Mouse (Mus musculus) forebrain, postnatal 0 days (tissue): Measurements from ENCODE around the gene Dock2. TPM values are rescaled to one million over a fixed set of nuclear protein-coding genes. Genes with fewer than 3 reads are reported as not detected.
A peak's percentile ranks its signal among the peaks of the same experiment; 100 is the strongest.

ENCODE experiments used
- ATAC-seq: fragments of 200-750 bp; cut with Nextera tagmentation; 2 replicates; pipeline ENCODE4 v1.8.0; 2017; ENCODE audit warnings: mild to moderate bottlenecking, moderate library complexity
- DNase-seq: peaks from one replicate; pipeline ENCODE4 v3.0.0-alpha.2; 2015
- H3K27ac ChIP-seq: fragments of 300-500 bp; sonication (generic); 2 replicates; pipeline ENCODE4 v1.5.1; 2014; ENCODE audit warnings: low read depth, mild to moderate bottlenecking, antibody characterized with exemption, low read length, moderate library complexity, mixed read lengths
- H3K27me3 ChIP-seq: fragments of 300-500 bp; sonication (generic); 2 replicates; pipeline ENCODE4 v1.6.1; 2014; ENCODE audit warnings: mild to moderate bottlenecking, low read length, mixed read lengths; ENCODE audit not compliant: insufficient read depth
- H3K36me3 ChIP-seq: fragments of 300-500 bp; sonication (generic); 2 replicates; pipeline ENCODE4 v1.6.1; 2014; ENCODE audit warnings: mild to moderate bottlenecking, moderate library complexity; ENCODE audit not compliant: insufficient read depth
- H3K4me1 ChIP-seq: fragments of 300-500 bp; sonication (generic); 2 replicates; pipeline ENCODE4 v1.6.1; 2014; ENCODE audit warnings: antibody characterized with exemption; ENCODE audit not compliant: insufficient read depth
- H3K4me2 ChIP-seq: fragments of 300-500 bp; sonication (generic); 2 replicates; pipeline ENCODE4 v1.6.1; 2014; ENCODE audit warnings: low read depth, mild to moderate bottlenecking, moderate library complexity
- H3K4me3 ChIP-seq: fragments of 300-500 bp; sonication (generic); 2 replicates; pipeline ENCODE4 v1.5.1; 2014; ENCODE audit warnings: low read depth, low read length, mixed read lengths
- H3K9ac ChIP-seq: fragments of 300-500 bp; sonication (generic); 2 replicates; pipeline ENCODE4 v1.6.1; 2014; ENCODE audit warnings: mild to moderate bottlenecking
- H3K9me3 ChIP-seq: fragments of 300-500 bp; sonication (generic); 2 replicates; pipeline ENCODE4 v1.6.1; 2016; ENCODE audit warnings: low read length
- CTCF ChIP-seq: sonication (generic); IDR thresholded peaks from 2 replicates; pipeline ENCODE4 v1.5.1; 2016; ENCODE audit warnings: antibody characterized with exemption, control low read depth, low read depth
- WGBS: fragments of 180-500 bp; shearing (Covaris S2); extraction: QIAGEN DNeasy Blood & Tissue Kit; methylation state at CpG from one replicate; pipeline ENCODE4 v1.1.7; 2014; 5-methylcytosine and 5-hydroxymethylcytosine counted together
- polyA plus RNA-seq: library from polyadenylated mRNA; unstranded; fragments of >200 nt; fragmentation: Nextera tagmentation; extraction: Ambion mirVana; gene quantifications from 2 replicates; pipeline ENCODE4 v1.2.1, GENCODE M21; 2015
- total RNA-seq: library from RNA; depleted of rRNA; stranded (reverse); fragments of >200 nt; gene quantifications from 2 replicates; pipeline ENCODE4 v1.2.3, GENCODE M21; 2014

Dock2 gene
- total and polyA plus RNA-seq, 2 experiments from 2014 or later, result 0.63 to 2.3 TPM

GRCm38 (mm10) chr11:34299550-34299949, 484.1 kb downstream of the Dock2 start:
- H3K27ac ChIP-seq, result no peak overlapping the region
- no peaks in the 10 kb centered on the region for H3K9me3 ChIP-seq

DNA sequence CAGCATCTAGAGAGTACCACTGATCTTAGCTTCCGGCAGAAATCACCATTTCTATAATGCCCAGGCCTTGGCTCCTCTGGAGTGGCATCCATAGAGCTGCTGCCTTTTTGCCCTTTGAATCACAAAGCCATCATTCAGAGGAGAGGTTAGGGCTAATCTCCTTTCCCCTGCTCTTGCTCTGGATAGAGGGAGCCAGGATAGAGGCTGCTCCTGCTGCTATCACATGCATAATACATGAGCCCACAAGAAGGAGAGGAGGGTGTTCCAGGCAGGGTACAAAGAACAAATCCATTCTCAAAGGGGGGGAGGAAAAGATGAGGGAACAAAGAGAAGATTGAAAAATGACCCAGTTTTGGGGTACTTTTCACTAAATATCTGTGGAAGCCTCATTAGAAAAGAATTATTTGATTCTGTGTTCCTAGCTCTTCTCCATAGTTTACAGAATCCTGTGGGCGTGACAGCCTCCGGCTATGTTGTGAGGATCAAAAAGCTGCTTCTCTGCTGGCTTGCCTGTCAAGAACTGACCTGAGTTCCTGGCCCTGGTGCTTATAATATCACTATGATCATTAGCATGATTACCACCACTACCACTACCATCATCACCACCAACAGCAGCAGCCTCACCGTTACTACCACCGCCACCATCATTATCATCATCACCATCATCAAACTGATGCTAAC, 485.9 kb downstream of the Dock2 start:
- Histone ChIP-seq H3K9me3 (no peaks in the 10 kb centered on the region), H3K9ac (no peak overlapping the region), H3K27ac (no peak overlapping the region), H3K4me1 (no peaks in the 10 kb centered on the region), H3K27me3 (no peaks in the 10 kb centered on the region), H3K4me3 (no peak overlapping the region), H3K36me3 (no peaks in the 10 kb centered on the region), H3K4me2 (no peak overlapping the region)
- DNase-seq (no peak), ATAC-seq (peak; percentile 83)
- 43% methylated on average over 5 of the region's 5 CpGs for WGBS
- no peak for TF ChIP-seq CTCF

More at GRCm38 (mm10) chr11:34299550-34299949, 484.1 kb downstream of the Dock2 start:
- no peak for TF ChIP-seq CTCF
- no peak for DNase-seq
- H3K4me3 ChIP-seq, result no peak overlapping the region
- no peaks in the 10 kb centered on the region for H3K27me3 ChIP-seq
- WGBS, result 93% methylated on average over 1 of the region's 1 CpGs
- no peak overlapping the region for H3K9ac ChIP-seq
- H3K36me3 ChIP-seq, result no peaks in the 10 kb centered on the region
- H3K4me2 ChIP-seq, result no peak overlapping the region
- ATAC-seq, result no peak
- no peaks in the 10 kb centered on the region for H3K4me1 ChIP-seq

GRCm38 (mm10) chr11:34291304-34291703, 492.4 kb downstream of the Dock2 start:
- ATAC-seq, result peak; percentile 63
- H3K27me3 ChIP-seq, result no peaks in the 10 kb centered on the region
- peak; percentile 32 for DNase-seq
- no peak overlapping the region for H3K9ac ChIP-seq
- H3K4me1 ChIP-seq, result peaks cover 5% of the 10 kb centered on the region; the same call in 1 of the 2 replicates
- no peak overlapping the region for H3K27ac ChIP-seq
- TF ChIP-seq CTCF, result no peak
- H3K4me3 ChIP-seq, result no peak overlapping the region
- H3K9me3 ChIP-seq, result no peaks in the 10 kb centered on the region
- no peak overlapping the region for H3K4me2 ChIP-seq
- 18% methylated on average over 3 of the region's 3 CpGs for WGBS
- H3K36me3 ChIP-seq, result no peaks in the 10 kb centered on the region

- Histone ChIP-seq H3K4me2 (no peak overlapping the region), H3K9me3 (no peaks in the 10 kb centered on the region), H3K4me3 (no peak overlapping the region), H3K27ac (no peak overlapping the region), H3K36me3 (no peaks in the 10 kb centered on the region), H3K4me1 (peaks cover 5% of the 10 kb centered on the region; the same call in 1 of the 2 replicates), H3K9ac (no peak overlapping the region), H3K27me3 (no peaks in the 10 kb centered on the region)
- 17% methylated on average over 2 of the region's 2 CpGs for WGBS
- DNase-seq (no peak), ATAC-seq (no peak)
- TF ChIP-seq CTCF, result no peak
Measured at GRCm38 (mm10) chr11:34290708-34291107, 493.0 kb downstream of the Dock2 start.

- Histone ChIP-seq H3K4me1 (peaks cover 5% of the 10 kb centered on the region; the same call in 1 of the 2 replicates), H3K36me3 (no peaks in the 10 kb centered on the region), H3K9me3 (no peaks in the 10 kb centered on the region), H3K27me3 (no peaks in the 10 kb centered on the region), H3K9ac (no peak overlapping the region), H3K4me2 (no peak overlapping the region), H3K27ac (no peak overlapping the region), H3K4me3 (no peak overlapping the region)
- ATAC-seq (no peak), DNase-seq (no peak)
- TF ChIP-seq CTCF, result no peak
- WGBS, result 14% methylated on average over 4 of the region's 4 CpGs
Measured at GRCm38 (mm10) chr11:34290265-34290664, 493.4 kb downstream of the Dock2 start.

GRCm38 (mm10) chr11:34284124-34284808, 499.4 kb downstream of the Dock2 start:
- no peak for DNase-seq

GRCm38 (mm10) chr11:34277047-34277445, 506.6 kb downstream of the Dock2 start:
- WGBS, result 16% methylated on average over 3 of the region's 3 CpGs
- Histone ChIP-seq H3K36me3 (no peaks in the 10 kb centered on the region), H3K4me1 (no peaks in the 10 kb centered on the region; the same call in 1 of the 2 replicates), H3K27me3 (0 out of 2 replicates have a peak, but pooled peaks cover 5% of the 10 kb centered on the region), H3K27ac (0 out of 2 replicates have a peak overlapping the region, but pooled peaks have one; percentile 9), H3K4me2 (peak overlapping the region; percentile 23), H3K9me3 (no peaks in the 10 kb centered on the region), H3K9ac (no peak overlapping the region), H3K4me3 (no peak overlapping the region)
- ATAC-seq, result no peak; the same call in 1 of the 2 replicates
- no peak for TF ChIP-seq CTCF
- DNase-seq, result no peak

More at GRCm38 (mm10) chr11:34284124-34284808, 499.4 kb downstream of the Dock2 start:
- TF ChIP-seq CTCF, result no peak
- WGBS, result 28% methylated on average over 13 of the region's 13 CpGs
- no peaks in the 10 kb centered on the region for H3K9me3 ChIP-seq
- H3K27ac ChIP-seq, result no peak overlapping the region
- H3K4me2 ChIP-seq, result no peak overlapping the region
- no peaks in the 10 kb centered on the region; the same call in 1 of the 2 replicates for H3K27me3 ChIP-seq
- no peaks in the 10 kb centered on the region for H3K4me1 ChIP-seq
- no peak overlapping the region for H3K4me3 ChIP-seq
- no peak for ATAC-seq
- H3K9ac ChIP-seq, result no peak overlapping the region
- no peaks in the 10 kb centered on the region for H3K36me3 ChIP-seq
